Mouse (Mus musculus): Measurements from ENCODE around the gene 4930518I15Rik.
"Not testable (repeated sequence)": the region's sequence is repeated elsewhere in the genome, so short reads cannot be mapped to it uniquely, and the experiment has no call there.

The 4930518I15Rik gene

DNA sequence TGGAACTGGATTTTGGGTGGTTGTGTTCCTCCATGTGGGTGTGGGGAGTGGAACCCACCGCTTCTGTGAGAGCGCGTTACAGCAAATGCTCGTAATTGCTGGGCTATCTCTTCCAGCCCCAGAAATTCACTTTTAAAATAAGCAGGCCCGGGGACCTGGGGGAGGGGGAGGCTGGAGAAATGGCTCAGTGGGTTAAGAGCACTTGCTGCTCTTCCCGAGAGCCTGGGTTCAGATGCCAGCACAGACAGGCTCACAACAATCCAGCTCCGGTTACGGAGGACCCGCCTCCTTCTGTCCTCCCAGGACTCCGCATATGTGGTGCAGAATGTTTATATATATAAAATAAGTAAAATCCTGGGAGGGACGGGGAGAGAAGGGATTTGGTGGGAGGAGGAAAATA is 15.0 kb downstream of the 4930518I15Rik start:
- no peak for DNase-seq (ENCODE audit: low spot score)

DNA sequence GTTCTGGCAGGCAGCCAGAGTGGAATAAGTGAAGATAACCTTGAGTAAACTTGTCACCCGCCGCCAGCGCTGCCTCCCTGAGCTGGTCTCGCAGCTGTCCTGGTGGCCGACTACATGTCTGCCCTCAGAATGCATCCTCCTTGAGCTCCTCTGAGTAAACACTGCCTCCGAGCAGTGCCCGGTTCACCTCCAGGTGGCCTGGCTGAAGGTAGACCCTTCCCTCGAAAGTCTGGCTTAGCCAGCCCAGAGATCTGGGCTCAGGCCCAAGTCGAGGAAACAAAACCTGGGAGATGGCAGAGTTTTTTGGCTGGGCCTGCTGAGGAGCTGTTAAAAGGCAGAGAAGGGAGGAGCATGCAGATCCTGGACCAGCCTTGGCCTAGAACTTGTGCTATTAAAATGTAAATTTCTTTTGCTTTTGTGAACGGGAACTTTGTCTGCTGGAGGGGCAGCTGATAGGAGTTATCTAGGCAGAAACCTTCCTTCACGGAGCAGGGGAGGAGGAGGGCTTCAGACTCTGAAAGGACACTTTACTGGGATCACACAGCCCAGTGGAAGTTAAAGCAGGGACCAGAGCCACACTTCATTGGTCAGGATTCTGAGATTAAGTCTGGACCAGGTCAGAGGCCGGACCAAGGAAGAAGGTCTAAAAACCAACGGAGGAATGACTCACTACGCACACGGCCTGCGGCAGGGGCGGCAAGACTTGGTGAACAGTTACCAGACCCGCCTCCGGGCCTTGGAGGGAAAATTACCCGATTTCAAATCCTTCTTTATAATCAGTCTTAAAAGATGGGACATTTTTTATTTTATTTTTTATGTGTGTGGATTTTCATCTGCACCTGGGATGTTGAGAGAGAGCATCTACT is 15.7 kb downstream of the 4930518I15Rik start:
- DNase-seq (ENCODE audit: low spot score), result peak; percentile 33

DNA sequence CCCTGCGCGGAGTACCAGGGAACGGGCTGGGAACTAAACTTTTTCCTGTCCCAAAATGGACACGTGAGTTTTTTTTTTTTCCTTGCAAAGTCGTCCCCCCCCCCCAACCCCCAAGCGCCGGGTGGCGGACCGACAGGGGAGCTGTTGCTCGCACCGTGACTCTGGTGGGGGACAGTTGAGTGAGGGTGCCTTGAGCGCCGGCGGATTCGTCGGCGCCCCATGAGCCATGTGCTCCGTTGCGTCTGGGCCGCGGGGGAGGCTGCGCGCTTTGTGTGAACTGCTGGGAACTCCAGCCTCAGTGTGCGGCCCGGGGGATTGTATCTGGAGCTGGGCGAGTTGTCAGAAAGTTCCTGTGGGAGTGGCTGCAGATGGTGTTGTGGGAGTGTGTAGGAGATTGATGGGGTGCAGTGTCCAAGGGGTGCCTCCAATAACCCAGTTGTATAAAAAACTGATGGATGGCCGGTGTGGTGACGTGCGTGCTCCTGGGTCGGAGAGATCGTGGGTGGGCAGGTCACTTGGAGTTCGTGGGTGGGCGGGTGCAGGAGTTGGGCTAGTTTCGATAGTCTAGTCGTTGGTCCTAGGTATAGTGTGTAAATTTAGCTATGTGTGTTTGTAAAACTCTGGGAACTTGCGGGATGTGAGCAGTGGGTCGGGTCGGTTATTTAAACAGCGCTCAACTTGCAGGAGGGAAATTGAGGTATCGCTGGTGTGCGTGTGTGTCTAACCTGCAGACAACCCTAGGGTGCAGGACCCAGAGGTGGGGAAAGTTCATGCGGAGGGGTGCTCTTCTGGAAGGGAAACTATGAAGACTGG is 16.5 kb downstream of the 4930518I15Rik start:
- peak; percentile 45 for DNase-seq (ENCODE audit: low spot score)

- peak; percentile 31 for DNase-seq (ENCODE audit: low spot score)
Measured at GRCm38 (mm10) chr2:156840301-156841027, 17.3 kb downstream of the 4930518I15Rik start.

DNA sequence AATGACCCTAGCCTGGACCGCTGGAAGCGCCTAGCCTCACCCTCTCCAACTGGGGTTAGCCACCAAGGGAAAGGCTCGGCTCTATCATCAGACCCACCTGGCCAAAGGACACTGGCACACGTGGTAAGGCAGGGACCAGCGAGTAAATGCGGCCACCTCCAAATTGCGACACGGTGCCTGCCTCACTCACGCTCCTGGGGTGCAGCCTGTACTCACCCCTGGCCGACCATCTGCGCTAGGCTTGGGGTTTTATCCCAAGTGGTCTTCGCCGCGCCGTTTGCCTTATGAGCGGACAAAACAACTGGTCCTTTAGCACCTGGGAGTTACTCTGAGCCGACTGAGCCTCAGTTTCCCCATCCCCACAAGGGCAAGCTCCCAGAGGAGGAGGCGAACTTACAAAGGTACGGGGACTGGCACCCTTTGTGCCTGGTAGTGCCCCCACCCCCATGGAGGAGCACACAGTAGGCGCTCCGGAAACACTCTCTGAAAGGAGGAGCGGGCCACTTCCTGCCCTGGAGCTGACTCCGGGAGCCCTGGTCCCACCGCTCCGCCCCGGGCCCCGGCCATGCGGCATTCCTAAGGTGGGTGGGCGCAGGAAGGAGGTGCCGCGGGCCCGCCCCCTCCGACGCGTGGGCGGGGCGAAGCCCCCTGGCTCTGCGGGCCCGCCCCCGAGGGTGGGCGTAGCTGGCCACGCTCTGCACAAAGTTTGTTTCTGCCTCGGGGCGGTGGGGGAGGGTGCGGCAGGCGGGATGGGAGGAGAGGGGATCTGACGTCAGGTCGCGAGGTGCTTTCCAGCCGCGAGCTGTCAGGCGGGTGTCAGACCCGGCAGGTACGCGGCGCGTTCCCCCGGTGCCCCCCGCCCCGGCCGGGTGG is 18.2 kb downstream of the 4930518I15Rik start, which contains the start of gene Tgif2:
TSS of gene Tgif2 (plus strand) at position 689 of the 873 bp plus-strand sequence.
- peak; percentile 55 for DNase-seq (ENCODE audit: low spot score)

GRCm38 (mm10) chr2:156838839-156839238 is 18.9 kb downstream of the 4930518I15Rik start:
- DNase-seq (ENCODE audit: low spot score), result no peak

DNA sequence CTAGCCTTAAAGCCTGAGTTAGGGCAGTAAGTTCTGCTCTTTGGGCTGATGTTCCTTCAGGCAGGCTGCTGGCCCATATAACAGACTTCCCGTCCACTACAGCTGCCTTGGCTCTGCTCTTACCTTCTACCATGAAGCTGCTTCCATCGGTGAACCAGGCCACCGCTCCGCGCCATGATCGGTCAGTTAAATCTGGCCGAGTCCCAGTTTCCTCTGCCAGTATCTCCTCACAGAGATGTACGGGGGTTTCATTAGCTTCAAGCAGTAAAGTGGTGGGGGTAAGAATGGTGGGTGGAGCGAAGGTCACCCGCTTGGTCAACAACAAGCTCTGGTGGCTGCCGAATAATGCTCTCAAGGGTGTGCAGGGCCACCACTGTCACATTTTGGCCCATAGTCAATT is 23.4 kb downstream of the 4930518I15Rik start:
- no peak for DNase-seq (ENCODE audit: low spot score)

GRCm38 (mm10) chr2:156825128-156825527 is 32.6 kb downstream of the 4930518I15Rik start:
- DNase-seq (ENCODE audit: low spot score), result not testable (repeated sequence)

DNA sequence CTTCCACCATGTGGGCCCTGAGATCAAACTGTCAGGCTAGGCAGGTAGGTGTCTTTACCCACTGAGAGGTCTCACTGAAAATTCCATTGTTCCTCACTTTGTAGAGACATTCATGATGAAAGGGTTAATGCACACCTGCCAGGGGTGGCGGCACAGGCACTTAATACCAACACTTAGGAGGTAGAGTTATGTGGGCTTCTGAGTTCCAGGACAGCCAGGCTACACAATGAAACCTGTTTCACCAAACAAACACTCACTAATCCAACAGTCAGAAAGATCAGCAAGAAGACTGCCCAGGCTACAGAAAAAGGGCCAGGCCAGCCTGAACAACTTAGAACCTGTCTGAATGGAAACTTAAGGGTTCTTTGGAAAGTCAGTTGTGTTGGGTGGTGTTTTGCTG is 41.6 kb downstream of the 4930518I15Rik start:
- no peak for DNase-seq (ENCODE audit: low spot score)

GRCm38 (mm10) chr2:156815412-156815811 is 42.3 kb downstream of the 4930518I15Rik start:
- DNase-seq (ENCODE audit: low spot score), result no peak

GRCm38 (mm10) chr2:156814893-156815292 is 42.9 kb downstream of the 4930518I15Rik start:
- DNase-seq (ENCODE audit: low spot score), result no peak

GRCm38 (mm10) chr2:156814344-156814801 is 43.4 kb downstream of the 4930518I15Rik start:
- DNase-seq (ENCODE audit: low spot score), result no peak

GRCm38 (mm10) chr2:156811556-156811955 is 46.2 kb downstream of the 4930518I15Rik start:
- no peak for DNase-seq (ENCODE audit: low spot score)

DNA sequence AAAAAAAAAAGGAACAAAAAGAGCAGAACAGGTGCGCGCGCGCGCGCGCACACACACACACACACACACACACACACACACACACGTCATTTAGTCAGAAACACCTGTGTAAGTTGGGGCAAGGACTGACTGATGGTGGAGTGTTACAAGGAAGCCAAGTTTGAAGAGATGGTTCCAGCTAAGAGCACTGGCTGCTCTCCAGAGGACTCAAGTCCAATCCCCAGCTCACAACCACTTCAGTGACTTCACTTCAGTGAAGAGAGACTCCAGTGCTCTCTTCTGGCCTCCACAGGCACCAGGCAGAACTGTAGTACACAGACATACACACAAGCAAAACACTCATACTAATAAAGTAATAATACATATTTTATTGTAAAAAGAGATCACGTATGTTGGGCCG is 47.0 kb downstream of the 4930518I15Rik start:
- no peak for DNase-seq (ENCODE audit: low spot score)

GRCm38 (mm10) chr2:156809579-156809978 is 48.2 kb downstream of the 4930518I15Rik start:
- DNase-seq (ENCODE audit: low spot score), result peak; percentile 59

- no peak for DNase-seq (ENCODE audit: low spot score)
Measured at GRCm38 (mm10) chr2:156806886-156807285, 50.9 kb downstream of the 4930518I15Rik start.
